Comparison of ENCODE assay signal across 18 mouse cellular contexts in genomic region chr17:90122796-90123481, GRCm38 (mm10).
"Had no signal": no experiment of that assay in that cellular context is flagged by ENCODE, and none has a peak within 500 bp of the region (broad histone marks: within the 10 kb centered on the region; RNA-seq: fewer than 3 reads in every experiment).

No protein-coding gene starts in this region.

- ATAC-seq: liver, postnatal 0 days; lung, postnatal 0 days; midbrain, embryonic 13.5 days; midbrain, embryonic 15.5 days had no signal

- H3K27me3 ChIP-seq: liver, embryonic 15.5 days; lung, embryonic 15.5 days; megakaryocyte, embryonic 14.5 days; midbrain, embryonic 13.5 days; midbrain, embryonic 15.5 days had no signal

- DNase-seq: liver, postnatal 0 days; lung, adult 2 months; lung, postnatal 14 days; lung, postnatal 36 days; right cerebral cortex, postnatal 14 days; right cerebral cortex, postnatal 4 days; spleen, adult 18-20 months; thymus, adult 18-20 months; thymus, postnatal 14 days; thymus, postnatal 36 days had no signal

- H3K9ac ChIP-seq: liver, embryonic 15.5 days; liver, postnatal 0 days; lung, embryonic 15.5 days; midbrain, embryonic 13.5 days; midbrain, embryonic 15.5 days had no signal

- H3K27ac ChIP-seq: liver, embryonic 15.5 days; lung, embryonic 15.5 days; macrophage; midbrain, embryonic 13.5 days; midbrain, embryonic 15.5 days had no signal

- H3K36me3 ChIP-seq: liver, embryonic 15.5 days; lung, embryonic 15.5 days; midbrain, embryonic 13.5 days; midbrain, embryonic 15.5 days had no signal

- H3K4me1 ChIP-seq: liver, embryonic 15.5 days; lung, embryonic 15.5 days; megakaryocyte, embryonic 14.5 days; midbrain, embryonic 13.5 days; midbrain, embryonic 15.5 days had no signal

- H3K4me2 ChIP-seq: liver, embryonic 15.5 days; lung, embryonic 15.5 days; midbrain, embryonic 11.5 days; midbrain, embryonic 13.5 days; midbrain, embryonic 15.5 days had no signal

- H3K4me3 ChIP-seq: liver, embryonic 15.5 days; lung, embryonic 15.5 days; megakaryocyte, embryonic 14.5 days; midbrain, embryonic 13.5 days; midbrain, embryonic 15.5 days had no signal

- H3K9me3 ChIP-seq: liver, embryonic 15.5 days; lung, embryonic 15.5 days; megakaryocyte, embryonic 14.5 days; midbrain, embryonic 13.5 days; midbrain, embryonic 15.5 days had no signal
